Mouse (Mus musculus) lung, embryonic 14.5 days (tissue): ENCODE measurements at regions not wholly inside any gene's neighbourhood (a gene's known extent, or its start where the extent isn't known, plus 50 kb on each side); places are given as distances from the start of the nearest gene placed in this dataset.
A peak's percentile ranks its signal among the peaks of the same experiment; 100 is the strongest.

Source experiments
- ATAC-seq: fragments of 200-750 bp; cut with Nextera tagmentation; 2 replicates; pipeline ENCODE4 v1.8.0; 2017; ENCODE audit warnings: mild to moderate bottlenecking, moderate TSS enrichment, moderate library complexity; ENCODE audit not compliant: insufficient read depth
- DNase-seq: peaks from one replicate; pipeline ENCODE4 v3.0.0-alpha.2; 2015
- H3K27ac ChIP-seq: fragments of 300-500 bp; sonication (generic); 2 replicates; pipeline ENCODE4 v1.5.1; 2014; ENCODE audit warnings: low read depth, mild to moderate bottlenecking, moderate library complexity
- H3K27me3 ChIP-seq: fragments of 300-500 bp; sonication (generic); 2 replicates; pipeline ENCODE4 v1.6.1; 2014; ENCODE audit warnings: low read length, control low read depth; ENCODE audit not compliant: insufficient read depth
- H3K36me3 ChIP-seq: fragments of 300-500 bp; sonication (generic); 2 replicates; pipeline ENCODE4 v1.6.1; 2014; ENCODE audit warnings: control low read depth; ENCODE audit not compliant: insufficient read depth
- H3K4me1 ChIP-seq: fragments of 300-500 bp; sonication (generic); 2 replicates; pipeline ENCODE4 v1.6.1; 2014; ENCODE audit warnings: antibody characterized with exemption, control low read depth; ENCODE audit not compliant: insufficient read depth
- H3K4me2 ChIP-seq: fragments of 300-500 bp; sonication (generic); 2 replicates; pipeline ENCODE4 v1.6.1; 2014; ENCODE audit warnings: mild to moderate bottlenecking
- H3K4me3 ChIP-seq: fragments of 300-500 bp; sonication (generic); 2 replicates; pipeline ENCODE4 v1.5.1; 2014; ENCODE audit warnings: low read depth, low read length
- H3K9ac ChIP-seq: fragments of 300-500 bp; sonication (generic); 2 replicates; pipeline ENCODE4 v1.6.1; 2014
- H3K9me3 ChIP-seq: fragments of 300-500 bp; sonication (generic); 2 replicates; pipeline ENCODE4 v1.6.1; 2016; ENCODE audit warnings: low read depth, low read length, control low read depth
- CTCF ChIP-seq: IDR thresholded peaks from 2 replicates; pipeline ENCODE4 v1.5.1; 2016; ENCODE audit warnings: antibody characterized with exemption, low read depth
- WGBS: fragments of 180-500 bp; shearing (Covaris S2); extraction: QIAGEN DNeasy Blood & Tissue Kit; methylation state at CpG from one replicate; pipeline ENCODE4 v1.1.7; 2014; 5-methylcytosine and 5-hydroxymethylcytosine counted together

GRCm38 (mm10) chr13:97533896-97534666 is 226.4 kb downstream of the Gm10260 start:
- peak; percentile 92 for DNase-seq
- H3K4me2 ChIP-seq: no peak overlapping the region
- no peaks in the 10 kb centered on the region for H3K36me3 ChIP-seq
- WGBS: 43% methylated on average over 11 of the region's 11 CpGs
- H3K9me3 ChIP-seq: no peaks in the 10 kb centered on the region
- H3K27ac ChIP-seq: peak overlapping the region; percentile 54
- ATAC-seq: peak; percentile 90
- no peak overlapping the region for H3K4me3 ChIP-seq
- peaks cover 10% of the 10 kb centered on the region for H3K4me1 ChIP-seq
- H3K9ac ChIP-seq: no peak overlapping the region
- H3K27me3 ChIP-seq: no peaks in the 10 kb centered on the region
- no peak for TF ChIP-seq CTCF

- H3K9ac ChIP-seq: no peak overlapping the region
- H3K36me3 ChIP-seq: no peaks in the 10 kb centered on the region
- H3K27ac ChIP-seq: no peak overlapping the region
- no peaks in the 10 kb centered on the region for H3K9me3 ChIP-seq
- WGBS: 79% methylated on average over 2 of the region's 2 CpGs
- no peaks in the 10 kb centered on the region for H3K27me3 ChIP-seq
- H3K4me2 ChIP-seq: no peak overlapping the region
- no peak for DNase-seq
- no peak overlapping the region for H3K4me3 ChIP-seq
- peaks cover 10% of the 10 kb centered on the region for H3K4me1 ChIP-seq
- no peak for TF ChIP-seq CTCF
- ATAC-seq: no peak
Measured at GRCm38 (mm10) chr13:97531181-97531580, 229.3 kb downstream of the Gm10260 start.

- H3K36me3 ChIP-seq: no peaks in the 10 kb centered on the region
- H3K27ac ChIP-seq: no peak overlapping the region
- WGBS: 34% methylated on average over 2 of the region's 2 CpGs
- no peak for TF ChIP-seq CTCF
- DNase-seq (peak; percentile 39), ATAC-seq (no peak)
- H3K9ac ChIP-seq: no peak overlapping the region
- H3K4me3 ChIP-seq: no peak overlapping the region
- H3K4me2 ChIP-seq: no peak overlapping the region
- no peaks in the 10 kb centered on the region for H3K27me3 ChIP-seq
- H3K4me1 ChIP-seq: peaks cover 10% of the 10 kb centered on the region
- H3K9me3 ChIP-seq: no peaks in the 10 kb centered on the region
Measured at GRCm38 (mm10) chr13:97530570-97530969, 229.9 kb downstream of the Gm10260 start.

- ATAC-seq (no peak), DNase-seq (no peak)
- WGBS: 86% methylated on average over 2 of the region's 2 CpGs
- Histone ChIP-seq H3K4me2 (no peak overlapping the region), H3K4me3 (no peak overlapping the region), H3K9ac (no peak overlapping the region), H3K27ac (no peak overlapping the region), H3K27me3 (no peaks in the 10 kb centered on the region), H3K4me1 (peaks cover 11% of the 10 kb centered on the region), H3K9me3 (no peaks in the 10 kb centered on the region), H3K36me3 (no peaks in the 10 kb centered on the region)
- TF ChIP-seq CTCF: no peak
Measured at GRCm38 (mm10) chr13:97527958-97528357, 232.5 kb downstream of the Gm10260 start.

GRCm38 (mm10) chr13:97524847-97525434 is 235.5 kb downstream of the Gm10260 start:
- Histone ChIP-seq H3K9ac (no peak overlapping the region), H3K27me3 (no peaks in the 10 kb centered on the region), H3K27ac (no peak overlapping the region), H3K4me3 (no peak overlapping the region), H3K4me2 (no peak overlapping the region), H3K4me1 (peaks cover 11% of the 10 kb centered on the region), H3K36me3 (no peaks in the 10 kb centered on the region), H3K9me3 (no peaks in the 10 kb centered on the region)
- ATAC-seq: no peak; the same call in 1 of the 2 replicates
- no peak for DNase-seq
- WGBS: 30% methylated on average over 7 of the region's 7 CpGs
- TF ChIP-seq CTCF: no peak

- Histone ChIP-seq H3K36me3 (no peaks in the 10 kb centered on the region), H3K9ac (no peak overlapping the region), H3K9me3 (no peaks in the 10 kb centered on the region), H3K4me2 (no peak overlapping the region), H3K27me3 (no peaks in the 10 kb centered on the region), H3K4me3 (no peak overlapping the region), H3K4me1 (peaks cover 11% of the 10 kb centered on the region), H3K27ac (no peak overlapping the region)
- peak; percentile 62 for DNase-seq
- 37% methylated on average over 19 of the region's 19 CpGs for WGBS
- peak; percentile 47; the same call in 1 of the 2 replicates for ATAC-seq
- no peak for TF ChIP-seq CTCF
Measured at GRCm38 (mm10) chr13:97523523-97524412, 236.7 kb downstream of the Gm10260 start.
